Mouse (Mus musculus): ENCODE results near the gene Arl8b. TPM values are rescaled to one million over a fixed set of nuclear protein-coding genes. Genes with fewer than 3 reads are reported as not detected.

The Arl8b gene
- 100 to 1,000 TPM; 222 to 225 TPM for total RNA-seq (2021)
- long read RNA-seq, experiment 1, full-length matches to known transcripts = 235 of 272 reads
- long read RNA-seq, experiment 1, partial matches to known transcripts = 29 of 272 reads
- long read RNA-seq, experiment 1, other reads (novel, unspliced or antisense) = 8 of 272 reads
- long read RNA-seq, experiment 2, full-length matches to known transcripts = 161 of 196 reads
- long read RNA-seq, experiment 2, partial matches to known transcripts = 29 of 196 reads
- long read RNA-seq, experiment 2, other reads (novel, unspliced or antisense) = 6 of 196 reads

GRCm38 (mm10) chr6:108782526-108783183 lies at the start of gene Arl8b:
Gene Arl8b, plus strand, starts transcription at chr6:108783099.
- DNase-seq (ENCODE audit: low spot score in 2 of 2) = peak; percentile 96 to 98

DNA sequence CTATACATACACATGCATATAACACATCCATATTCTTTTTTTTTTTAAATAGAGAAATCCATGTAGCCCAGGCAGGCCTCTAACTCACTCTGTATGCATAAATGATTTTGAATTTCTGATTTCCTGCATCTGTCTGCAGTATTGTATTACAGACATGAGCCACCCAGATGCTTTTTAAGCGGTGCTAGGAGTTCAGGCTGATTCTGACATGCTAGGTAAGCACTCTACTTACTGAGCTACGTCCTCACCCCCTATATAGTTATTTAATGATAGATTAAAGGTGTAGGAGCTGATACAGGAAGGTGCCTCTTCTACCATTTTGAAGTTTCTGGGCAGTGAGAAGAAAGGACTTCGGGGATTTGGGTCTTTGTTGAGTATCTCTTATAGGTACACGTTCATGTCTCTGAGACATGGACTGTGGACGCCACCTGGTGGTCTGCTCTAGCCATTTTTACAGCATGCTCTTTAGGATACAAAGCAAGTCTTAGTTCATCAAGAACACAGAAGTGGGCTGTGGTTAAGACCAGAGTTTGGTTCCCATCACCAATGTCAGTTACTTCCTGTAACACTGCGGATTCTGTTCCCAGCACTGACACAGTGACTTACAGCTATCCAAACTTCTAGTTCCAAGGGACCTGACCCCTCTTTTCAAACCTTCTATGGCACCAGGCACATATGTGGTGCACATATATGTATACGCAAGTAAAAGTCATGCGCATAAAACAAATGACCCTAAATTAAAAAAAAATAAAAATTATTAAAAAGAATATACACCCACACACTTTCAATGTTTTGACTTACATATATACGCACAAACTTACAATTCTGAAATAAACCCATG lies 46.8 kb upstream of the Arl8b start:
- peak; percentile 84 to 90 for DNase-seq (ENCODE audit: low spot score in 2 of 2)

DNA sequence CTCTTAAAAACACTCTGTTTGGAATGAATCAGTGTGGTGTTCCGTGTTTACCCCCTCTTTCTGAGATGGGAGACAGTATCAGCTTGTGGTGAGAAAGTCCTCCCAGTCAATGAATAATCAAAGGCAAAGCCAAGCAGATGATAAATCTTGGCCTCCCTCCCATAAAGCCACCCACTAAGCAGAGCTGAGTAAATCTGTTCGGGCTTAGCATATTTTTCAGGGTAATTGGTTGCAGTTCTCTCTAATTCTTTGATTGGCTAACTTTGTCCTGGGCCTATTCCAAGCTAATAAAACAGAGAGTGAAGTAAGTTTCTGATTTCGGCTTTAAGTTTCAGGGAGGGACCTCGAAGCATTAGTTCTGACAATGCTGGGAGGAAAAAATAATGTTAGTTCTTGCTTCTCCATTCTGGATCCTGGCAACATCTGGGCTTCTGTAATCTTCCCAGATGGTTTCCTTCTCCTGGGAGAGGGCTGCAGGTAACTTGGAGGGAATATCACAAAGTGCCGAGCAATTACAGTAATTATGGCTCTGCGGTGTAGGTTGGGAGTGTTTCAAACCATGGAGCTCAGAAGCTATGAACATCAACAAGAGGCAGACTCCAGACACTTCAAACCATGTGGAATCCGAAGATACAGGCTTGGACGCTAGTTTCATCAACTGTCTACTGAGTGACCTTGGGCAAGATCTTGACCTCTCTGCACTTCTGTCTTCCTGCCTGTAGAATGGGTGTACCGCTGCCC lies 44.3 kb upstream of the Arl8b start:
- peak; percentile 40 to 56 for DNase-seq (ENCODE audit: low spot score in 2 of 2)

DNA sequence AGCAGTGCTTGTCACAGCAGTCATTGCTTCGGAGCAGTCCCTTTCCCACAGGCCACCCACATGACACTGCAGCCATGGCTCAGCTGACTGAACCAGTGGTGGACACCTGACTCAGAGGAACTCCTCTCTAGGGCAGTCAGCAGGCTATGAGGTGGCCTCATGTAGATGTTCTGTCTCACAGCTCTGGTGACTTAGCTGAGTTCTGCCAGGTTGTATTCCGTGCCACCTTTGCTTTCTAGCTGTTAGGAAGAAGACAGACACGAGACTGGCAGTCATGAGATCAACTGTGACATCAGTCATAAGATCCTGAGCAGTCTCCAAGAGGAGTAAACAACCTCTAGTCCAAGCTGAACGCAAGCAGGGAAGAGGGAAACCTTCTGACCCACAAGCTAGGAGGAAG lies 42.3 kb upstream of the Arl8b start:
- DNase-seq (ENCODE audit: low spot score in 2 of 2) = no peak

DNA sequence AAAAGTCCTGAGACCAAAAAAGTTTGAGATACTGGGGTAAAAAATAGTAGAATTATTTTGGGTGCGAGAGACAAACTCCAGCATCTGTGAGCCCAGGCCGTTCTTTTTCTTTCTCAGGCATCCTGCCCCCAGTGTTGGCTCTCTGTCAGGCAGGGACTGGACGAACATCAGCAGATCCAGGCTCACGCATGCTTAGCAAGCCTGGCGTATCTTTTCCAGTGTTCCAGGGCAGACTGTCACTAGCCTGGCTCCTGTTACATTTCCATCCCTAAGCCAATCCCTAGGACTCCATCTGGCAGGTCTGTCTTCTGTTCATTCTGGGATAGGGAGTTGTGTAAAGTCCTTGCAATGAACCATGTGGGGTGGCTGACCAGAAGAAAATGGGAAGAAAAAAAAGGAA lies 39.2 kb upstream of the Arl8b start:
- peak; percentile 17 to 20 for DNase-seq (ENCODE audit: low spot score in 2 of 2)

DNA sequence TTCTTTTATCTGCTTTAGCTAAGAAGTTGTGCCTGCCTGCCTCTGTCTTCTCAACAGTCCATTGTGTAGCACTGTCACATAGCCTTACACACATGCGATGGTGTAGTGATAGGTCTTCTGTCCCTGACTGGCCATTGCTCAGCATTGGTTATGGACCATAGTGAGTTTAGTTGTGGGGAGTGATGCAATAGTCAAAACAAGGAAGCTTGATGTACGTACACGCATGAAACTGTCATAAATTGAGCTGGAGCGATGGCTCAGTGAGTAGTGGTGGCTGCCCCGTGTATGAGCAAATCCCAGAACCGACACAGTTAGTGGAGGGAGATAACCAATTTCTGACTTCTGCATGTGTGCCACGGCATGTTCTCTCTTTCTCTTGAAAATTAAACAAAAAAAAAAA lies 31.6 kb upstream of the Arl8b start:
- DNase-seq (ENCODE audit: low spot score in 2 of 2) = no peak

DNA sequence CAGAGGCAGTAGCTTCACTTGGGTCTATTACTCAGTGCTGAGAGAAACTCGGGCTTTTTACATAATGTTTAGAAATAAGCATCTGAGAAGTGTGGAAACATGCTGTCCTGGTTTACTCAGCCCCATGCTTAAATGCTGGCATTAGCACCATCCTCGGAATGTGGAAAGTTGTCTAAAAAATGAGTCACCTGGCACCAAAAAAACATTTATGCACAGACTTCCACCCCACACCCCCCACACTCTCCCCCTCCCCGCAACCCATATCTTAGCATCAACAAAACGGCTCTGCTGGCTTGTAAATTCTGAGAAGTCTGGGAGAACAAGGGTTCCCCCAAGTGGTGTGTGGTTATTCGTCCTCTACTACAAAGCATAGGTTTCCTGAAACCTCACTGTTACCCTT lies 30.5 kb upstream of the Arl8b start:
- peak; percentile 34 to 44 for DNase-seq (ENCODE audit: low spot score in 2 of 2)

DNA sequence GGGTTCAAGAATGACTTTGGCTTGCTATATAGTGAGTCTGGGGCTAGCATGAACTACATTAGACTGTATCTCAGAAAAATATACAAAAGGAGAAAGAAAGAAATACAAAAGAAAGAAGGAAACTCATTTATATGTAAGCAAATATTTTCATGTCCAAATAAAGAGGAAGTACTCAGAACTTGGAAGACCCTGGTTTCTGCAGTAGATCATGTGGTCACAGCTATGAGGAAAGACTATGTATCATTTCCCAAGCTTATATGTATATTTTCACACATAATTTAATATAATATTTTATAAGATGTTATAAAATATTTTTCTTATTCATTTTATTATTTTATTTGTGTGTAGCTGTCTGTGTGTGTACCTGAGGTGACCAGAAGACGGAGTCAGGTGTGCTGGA lies 29.4 kb upstream of the Arl8b start:
- DNase-seq (ENCODE audit: low spot score in 2 of 2) = no peak

DNA sequence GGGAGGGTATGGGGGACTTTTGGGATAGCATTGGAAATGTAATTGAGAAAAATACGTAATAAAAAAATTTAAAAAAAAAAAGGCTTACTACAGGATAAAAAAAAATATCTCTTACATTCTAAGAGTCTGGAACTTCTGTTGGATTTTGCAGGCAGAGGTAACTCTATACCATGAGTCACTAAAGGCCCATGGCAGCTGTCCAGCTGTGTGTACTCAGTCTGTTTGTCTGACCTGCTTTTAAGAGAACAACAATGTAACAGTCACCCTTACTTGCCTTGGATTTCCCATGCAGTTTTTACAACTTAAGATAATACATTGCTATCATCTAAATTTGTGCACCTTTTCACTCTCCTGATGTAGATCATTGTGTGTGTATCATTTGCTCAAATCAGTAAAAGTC lies 28.5 kb upstream of the Arl8b start:
- DNase-seq (ENCODE audit: low spot score in 2 of 2) = no peak

- DNase-seq (ENCODE audit: low spot score in 2 of 2) = no peak
These were observed 27.0 kb upstream of the Arl8b start for GRCm38 (mm10) chr6:108755936-108756335.

DNA sequence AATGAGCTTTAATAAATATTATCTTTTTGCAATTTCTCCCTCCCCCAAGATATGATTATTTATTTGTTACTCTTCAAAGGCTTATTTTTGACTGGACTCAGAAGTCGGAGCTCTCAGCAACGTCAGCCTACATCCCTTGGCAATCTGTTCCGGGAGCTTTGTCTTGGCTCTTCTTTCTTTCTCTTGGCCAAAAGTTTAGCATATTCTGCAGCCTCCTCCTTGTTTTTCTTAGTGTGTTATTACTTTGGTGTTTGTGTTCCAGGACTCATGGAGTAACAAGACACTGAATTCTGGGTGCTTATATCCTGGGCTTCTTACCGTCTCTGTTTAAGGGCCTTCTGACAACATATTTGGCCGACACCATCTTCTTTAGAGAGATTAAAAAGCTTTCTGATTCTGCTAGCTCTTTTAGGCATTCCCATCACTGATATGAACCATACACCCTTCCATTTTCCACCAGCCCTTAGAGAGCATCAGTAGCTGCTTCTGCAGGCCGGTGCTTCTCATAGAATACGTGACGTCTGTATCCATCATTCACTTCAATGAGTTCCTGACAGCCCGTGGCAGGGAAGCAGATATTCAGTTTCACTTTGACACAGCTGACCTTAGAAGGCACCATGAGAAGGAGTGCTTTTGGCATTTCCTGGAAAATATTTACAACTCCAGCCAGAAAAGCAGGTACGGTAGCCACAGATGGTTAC lies 23.8 kb upstream of the Arl8b start:
- no peak for DNase-seq (ENCODE audit: low spot score in 2 of 2)

DNA sequence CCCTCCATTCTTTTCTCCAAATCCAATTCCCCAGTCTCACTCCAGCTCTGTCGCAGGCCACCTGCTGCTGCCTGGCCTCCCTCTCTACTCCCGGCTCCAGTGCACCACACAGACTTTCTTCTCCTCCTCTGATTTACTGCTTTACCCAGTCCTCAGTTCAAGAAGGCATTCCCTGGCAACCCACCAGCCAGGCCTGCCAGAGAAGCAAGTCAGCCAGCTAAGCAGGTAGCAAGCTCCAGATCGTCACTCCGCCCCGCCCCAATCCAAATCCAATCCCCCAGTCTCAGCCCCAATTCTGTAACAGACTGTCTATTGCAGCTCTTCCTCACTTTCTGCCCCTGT lies 23.2 kb upstream of the Arl8b start:
- no peak for DNase-seq (ENCODE audit: low spot score in 2 of 2)

DNA sequence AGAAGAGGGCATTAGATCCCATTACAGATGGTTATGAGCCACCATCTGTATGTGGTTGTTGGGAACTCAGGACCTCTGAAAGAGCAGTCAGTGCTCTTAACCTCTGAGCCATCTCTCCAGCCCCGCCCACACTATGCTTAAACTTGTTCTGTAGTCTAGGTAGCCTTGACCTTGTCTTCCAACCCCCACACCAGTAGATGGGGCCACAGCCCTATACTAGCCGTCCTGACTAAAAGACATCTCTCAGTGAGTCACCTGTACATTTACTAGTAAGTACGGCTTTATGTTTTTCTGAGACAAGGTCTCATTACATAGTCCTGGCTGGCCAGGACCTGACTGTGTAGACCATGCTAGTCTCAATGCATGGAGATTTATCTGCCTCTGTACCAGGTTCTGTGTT lies 12.0 kb upstream of the Arl8b start:
- DNase-seq (ENCODE audit: low spot score in 2 of 2) = no peak

- DNase-seq (ENCODE audit: low spot score in 2 of 2) = peak; percentile 87 to 92
These were observed 10.0 kb upstream of the Arl8b start for GRCm38 (mm10) chr6:108772913-108773312.

DNA sequence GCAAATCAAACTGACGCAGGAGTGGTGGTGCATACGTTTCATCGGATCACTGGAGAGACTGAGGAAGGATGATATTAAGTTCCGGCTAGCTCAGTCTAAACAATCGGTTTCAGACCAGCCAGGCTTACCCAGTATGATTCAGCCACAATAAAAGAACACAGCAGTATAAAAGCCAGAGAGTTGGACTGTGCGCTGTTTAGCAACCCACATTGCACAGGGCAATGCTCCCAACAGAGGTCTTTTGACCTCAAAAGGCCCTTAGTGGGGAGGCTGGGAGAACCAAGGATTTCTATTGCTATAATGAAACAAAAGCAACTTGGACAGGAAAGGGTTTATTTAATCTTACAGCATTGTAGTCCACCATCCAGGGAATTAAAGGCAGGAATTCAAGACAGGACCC lies 9.4 kb upstream of the Arl8b start:
- DNase-seq (ENCODE audit: low spot score in 2 of 2) = no peak

DNA sequence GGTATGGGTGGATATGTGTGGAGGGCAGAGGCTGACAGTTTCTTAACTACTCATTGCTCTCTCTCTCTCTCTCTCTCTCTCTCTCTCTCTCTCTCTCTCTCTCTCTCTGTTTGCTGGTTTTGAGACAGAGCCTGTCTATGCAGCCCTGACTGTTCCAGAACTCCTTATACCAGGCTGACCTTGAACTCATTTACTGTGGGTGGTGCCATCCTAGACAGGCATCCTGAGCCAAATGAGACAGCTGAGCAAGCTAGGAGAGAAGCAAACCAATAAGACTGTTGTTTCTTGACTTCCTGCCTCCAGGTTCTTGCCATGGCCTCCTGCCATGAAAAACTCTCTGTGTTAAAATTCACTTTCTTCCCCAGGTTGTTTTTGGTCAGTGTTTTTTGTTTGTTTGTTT lies 6.6 kb upstream of the Arl8b start:
- DNase-seq (ENCODE audit: low spot score in 2 of 2) = no peak

DNA sequence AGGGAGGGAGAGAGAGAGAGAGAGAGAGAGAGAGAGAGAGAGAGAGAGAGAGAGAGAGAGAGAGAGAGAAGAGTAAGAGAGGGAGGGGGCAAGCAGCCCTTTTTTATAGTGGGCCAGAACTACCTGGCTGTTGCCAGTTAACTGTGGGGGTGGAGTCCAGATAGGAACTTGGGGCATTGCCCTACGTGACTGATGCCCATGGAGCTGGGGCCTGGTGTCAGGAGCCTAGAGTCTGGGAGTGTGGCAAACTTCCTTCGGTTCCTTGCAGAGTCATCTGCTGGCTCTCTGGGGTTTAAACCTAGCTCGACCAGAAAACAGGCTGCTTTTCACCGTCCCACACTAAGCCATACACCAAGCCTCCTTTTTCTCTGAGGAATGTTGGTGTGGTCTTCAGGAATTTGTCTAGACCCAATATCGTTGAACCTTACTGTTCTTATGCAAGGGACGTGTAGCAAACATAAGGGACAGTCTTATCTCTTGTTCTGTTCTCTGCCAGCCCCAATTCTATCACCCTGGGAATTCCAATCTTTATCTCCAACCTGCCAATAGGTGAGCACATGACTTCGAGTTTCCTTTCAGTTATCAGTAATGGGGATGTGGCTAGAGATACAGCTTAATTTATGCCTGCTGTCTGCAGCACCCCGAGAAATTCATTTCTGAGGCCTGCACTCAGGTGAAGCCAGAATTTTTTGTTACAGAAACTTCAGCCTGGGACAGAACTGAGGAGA lies 5.2 kb upstream of the Arl8b start:
- no peak for DNase-seq (ENCODE audit: low spot score in 2 of 2)

- no peak for DNase-seq (ENCODE audit: low spot score in 2 of 2)
These were observed 4.5 kb upstream of the Arl8b start for GRCm38 (mm10) chr6:108778399-108778798.

DNA sequence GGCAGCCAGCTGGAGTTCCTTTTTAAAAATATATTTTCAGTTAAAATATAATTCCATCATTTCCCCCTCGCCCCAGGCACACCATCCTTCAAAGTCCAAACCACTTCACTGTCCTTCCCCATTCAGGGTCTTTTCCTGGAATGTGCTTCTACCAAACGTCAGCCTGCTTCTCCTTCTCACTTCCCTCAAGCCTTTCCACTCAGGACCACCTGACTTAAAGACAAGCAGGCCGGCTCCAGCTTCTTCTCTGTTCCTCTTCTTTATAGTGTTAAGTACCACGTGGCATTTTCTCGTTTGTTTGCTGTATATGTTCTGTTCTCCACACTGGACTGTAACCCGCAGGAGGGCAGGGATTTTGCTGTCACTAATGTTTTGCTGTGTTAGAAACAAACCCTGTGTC lies 1.0 kb upstream of the Arl8b start:
- no peak for DNase-seq (ENCODE audit: low spot score in 2 of 2)

GRCm38 (mm10) chr6:108783184-108783881 lies 434 bp downstream of the Arl8b start:
- DNase-seq (ENCODE audit: low spot score in 2 of 2) = peak; percentile 18 to 23

Data from left cerebral cortex, adult 18-20 months (tissue).